Mouse (Mus musculus) layer of hippocampus, postnatal 25 days (tissue): ENCODE data around the gene Lamc1. TPM values are rescaled to one million over a fixed set of nuclear protein-coding genes. Genes with fewer than 3 reads are reported as not detected.

Source experiments
- DNase-seq, 2 experiments: peaks; one replicate each; pipeline ENCODE4 v3.0.0; 2022; ENCODE audit warnings: mixed read lengths in 2 of 2, low spot score in 1 of 2; ENCODE audit errors: extremely low spot score in 1 of 2
- total RNA-seq, 2 experiments: library from RNA; stranded (reverse); gene quantifications; 2 replicates each; pipeline ENCODE4 v1.2.3; 2021

Lamc1 gene
- total RNA-seq, 2 experiments from 2014 or later, result 30.8 to 31.8 TPM

DNA sequence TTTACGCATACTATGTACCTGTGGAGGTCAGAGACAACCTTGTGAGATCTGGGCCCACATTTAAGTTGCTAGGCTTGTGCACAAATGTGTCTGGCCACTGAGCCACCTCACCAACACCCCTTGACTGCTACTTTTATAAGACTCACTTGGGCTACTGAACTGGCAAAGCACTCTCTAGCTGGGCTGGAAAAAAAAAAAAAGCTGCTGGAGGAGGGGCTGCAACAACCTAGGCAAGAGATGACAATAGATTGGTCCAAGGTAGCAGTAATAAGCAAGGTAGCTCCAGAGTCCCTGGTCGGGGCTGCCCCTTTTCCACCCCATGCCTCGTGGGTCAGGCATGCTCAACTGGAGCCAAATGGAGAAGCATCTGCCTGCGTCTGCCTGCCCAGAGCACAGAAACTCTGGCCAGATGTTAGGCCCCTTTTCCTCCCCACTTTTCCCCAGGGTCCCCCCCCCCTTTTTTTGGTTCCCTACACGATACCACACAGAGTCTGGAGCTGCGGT is 63.7 kb downstream of the Lamc1 start:
- no peak for DNase-seq

DNA sequence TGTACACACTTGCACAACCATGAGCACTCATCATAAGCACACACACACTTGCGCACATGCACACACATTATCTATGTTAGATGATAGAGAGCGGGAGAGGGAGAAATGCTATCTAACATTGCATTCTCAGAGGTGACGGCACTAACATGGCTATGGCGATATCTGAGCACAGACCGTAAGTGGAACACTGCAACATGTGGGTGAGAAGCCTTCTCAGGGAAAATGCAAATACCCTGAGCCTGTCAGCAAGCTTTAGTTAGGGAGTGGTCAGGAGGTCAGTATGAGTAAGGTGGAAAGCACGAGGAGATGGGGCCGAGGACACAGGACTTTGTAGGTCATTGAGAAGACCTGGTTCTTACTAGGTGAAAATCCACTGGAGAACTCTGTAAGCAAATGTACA is 64.3 kb downstream of the Lamc1 start:
- no peak for DNase-seq

DNA sequence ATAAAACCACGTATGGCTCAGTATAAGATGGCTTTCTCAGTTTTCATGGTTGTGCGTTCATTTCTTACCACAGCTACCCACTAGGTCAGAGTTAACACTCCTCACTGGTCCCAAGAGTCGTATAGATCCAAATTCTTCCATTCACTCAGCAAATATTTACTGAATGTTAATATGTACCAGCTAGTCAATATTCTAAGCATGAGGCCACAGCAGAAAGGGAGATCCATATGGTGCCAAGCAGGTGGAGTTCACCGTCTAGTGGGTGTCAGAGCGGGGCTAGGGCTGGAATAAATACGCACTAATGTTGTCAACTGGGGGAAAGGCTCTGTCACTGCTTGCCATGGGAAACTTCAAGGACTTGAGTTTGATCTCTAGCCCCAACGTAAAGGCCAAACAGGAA is 64.9 kb downstream of the Lamc1 start:
- no peak for DNase-seq

DNA sequence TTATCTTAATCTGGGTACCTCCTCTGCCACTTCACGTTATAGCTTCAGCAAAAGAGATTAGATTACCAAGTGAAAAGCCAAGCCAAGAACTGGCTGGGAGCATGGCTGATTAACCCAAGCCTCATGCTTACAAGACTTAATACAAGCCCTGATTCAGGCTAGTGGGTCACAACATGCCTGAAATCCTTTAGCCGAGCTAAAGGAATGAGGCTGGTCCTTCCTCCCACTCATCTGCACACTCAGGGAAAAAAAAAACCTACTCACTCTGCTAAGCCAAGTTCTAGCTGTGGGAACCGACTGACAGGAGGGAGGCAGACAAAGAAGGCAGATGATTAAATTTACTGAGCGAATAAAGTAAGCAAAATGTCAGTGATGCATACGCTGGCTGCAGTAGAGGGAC is 65.7 kb downstream of the Lamc1 start:
- no peak for DNase-seq

DNA sequence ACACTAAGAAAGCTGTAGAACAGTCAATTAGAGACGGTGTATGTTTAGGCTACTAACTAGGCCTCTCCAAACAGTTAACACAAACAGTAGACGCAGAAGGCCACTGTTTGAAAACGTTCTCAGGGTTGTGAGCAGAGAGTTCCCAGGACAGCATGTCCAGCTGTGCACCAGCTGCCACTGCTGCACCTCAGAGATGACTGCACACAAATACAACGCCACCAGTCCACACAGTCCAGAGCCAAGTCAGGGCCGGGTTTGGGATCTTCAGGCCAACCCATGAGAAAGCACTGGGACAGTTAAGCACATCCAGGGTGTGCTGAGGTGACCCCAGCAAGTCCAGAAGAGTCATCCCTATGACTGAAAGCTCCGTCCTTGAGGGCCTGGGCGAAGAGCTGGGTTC is 67.0 kb downstream of the Lamc1 start:
- DNase-seq, result no peak

DNA sequence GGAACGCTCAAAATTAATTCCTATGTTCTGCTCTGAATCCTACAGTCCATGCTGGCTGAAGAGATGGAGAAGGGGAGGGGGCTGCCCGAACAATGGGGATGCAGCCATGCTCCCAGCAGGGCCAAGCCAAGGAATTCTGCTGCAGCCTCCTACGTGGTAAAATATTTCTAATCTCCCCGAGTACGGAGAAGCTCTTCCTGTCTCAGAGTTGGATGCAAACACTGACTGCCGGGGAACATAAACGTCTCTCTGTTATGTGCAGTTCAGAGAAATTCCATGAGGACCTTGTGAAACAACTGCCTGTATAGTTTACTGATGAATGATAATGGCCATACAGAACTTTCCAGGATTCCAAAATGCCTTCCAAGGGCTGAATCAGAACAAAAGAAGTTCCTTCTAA is 67.5 kb downstream of the Lamc1 start:
- no peak for DNase-seq

DNA sequence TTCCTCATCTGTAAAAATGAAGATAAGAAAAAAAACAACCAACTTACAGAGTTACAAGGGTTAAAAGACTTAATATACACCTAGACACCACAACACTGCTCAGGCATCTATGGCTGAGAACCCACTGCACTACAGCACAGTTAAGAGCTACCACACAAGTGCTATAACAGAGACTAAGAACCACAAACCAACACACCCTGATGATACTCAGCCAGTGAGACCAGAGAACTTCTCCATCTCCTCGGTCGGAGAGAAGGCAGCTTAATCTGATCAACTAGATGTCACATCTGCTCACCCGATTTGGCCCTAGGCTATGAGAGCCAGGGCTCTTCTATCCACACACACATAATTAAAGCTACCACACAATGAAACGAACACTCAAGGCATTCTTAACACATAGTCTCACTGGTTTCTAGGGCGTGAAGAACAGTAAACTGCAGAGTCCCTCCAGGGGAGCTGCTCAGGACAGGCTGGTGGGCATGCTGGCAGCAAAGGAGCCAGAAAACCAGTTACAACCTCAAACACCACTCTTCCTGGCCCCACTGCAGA is 72.8 kb downstream of the Lamc1 start:
- DNase-seq, result no peak

DNA sequence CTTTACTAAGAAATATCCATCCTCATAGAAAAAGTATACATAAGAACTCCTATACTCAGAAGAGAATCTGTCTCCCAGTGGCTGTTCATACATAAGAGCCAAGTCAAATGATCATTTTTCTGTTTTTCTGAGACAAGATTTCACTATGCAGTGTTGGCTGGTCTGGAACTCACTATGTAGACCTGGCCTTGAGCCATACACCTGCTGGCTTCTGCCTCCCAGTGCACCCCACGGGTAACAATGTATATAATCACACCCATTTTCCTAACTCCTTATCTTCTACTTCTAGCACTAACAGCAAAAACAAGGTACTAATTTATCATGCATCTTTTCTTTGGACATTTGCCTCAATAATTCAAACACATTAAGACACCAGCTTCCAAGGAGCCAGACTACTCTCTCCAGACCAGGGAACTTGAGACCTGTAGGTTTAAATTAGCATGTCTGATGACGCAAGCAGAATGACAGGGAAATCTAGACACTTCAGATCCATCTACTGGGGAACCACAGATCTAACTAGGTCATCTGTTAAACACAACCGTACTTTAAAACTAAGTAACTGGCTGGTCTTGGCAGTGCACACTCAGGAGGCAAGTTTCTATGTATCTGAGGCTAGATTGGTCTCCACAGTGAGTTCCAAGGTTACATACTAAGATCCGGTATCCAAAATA is 79.9 kb downstream of the Lamc1 start:
- DNase-seq, result no peak

DNA sequence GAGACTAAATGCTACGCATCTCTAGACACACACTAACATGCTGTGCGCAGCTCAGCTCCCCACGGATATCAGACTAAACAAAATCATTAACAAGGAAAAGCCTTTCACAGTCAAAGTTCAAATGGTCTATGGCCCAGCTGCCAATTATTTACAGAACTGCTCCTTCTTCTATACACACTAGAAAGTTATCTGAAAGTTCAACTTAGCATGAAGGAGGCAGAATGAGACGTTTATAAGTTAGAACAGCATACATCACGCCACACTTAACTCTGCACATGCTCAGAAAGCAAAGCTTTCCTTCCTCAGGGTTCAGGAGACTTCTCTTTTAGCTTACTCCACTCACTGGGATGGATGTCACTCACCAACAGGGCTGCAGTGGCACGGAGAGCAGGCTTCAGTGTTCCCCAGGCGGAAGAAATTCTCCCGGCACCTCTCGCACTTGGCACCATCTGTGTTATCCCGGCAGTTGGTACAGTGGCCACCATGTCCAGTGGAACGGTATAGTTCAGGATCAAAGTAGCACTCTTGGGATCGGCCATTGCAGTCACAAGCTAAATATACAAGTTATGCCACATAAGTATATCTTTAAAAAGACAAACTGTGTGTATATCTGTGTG is 80.9 kb downstream of the Lamc1 start:
- no peak for DNase-seq

DNA sequence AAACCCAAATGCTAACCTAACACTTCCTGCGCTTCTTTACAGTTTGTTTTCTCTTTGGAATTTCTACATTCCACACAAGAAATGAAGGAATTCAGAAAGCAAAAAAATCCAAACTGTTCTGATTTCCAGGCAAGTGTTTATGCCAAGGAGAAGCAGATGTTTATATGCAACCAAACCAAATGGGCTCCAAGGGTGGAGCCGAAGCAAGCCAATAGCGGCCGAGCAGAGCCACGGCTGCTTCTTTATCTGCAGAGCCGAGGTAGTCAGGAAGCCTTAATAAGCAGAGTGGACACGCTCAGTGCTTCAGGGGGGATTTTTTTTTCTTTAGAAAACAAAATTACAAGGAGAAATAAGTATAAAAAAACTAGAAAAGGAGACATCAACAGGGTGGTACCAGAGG is 91.2 kb downstream of the Lamc1 start:
- no peak for DNase-seq

DNA sequence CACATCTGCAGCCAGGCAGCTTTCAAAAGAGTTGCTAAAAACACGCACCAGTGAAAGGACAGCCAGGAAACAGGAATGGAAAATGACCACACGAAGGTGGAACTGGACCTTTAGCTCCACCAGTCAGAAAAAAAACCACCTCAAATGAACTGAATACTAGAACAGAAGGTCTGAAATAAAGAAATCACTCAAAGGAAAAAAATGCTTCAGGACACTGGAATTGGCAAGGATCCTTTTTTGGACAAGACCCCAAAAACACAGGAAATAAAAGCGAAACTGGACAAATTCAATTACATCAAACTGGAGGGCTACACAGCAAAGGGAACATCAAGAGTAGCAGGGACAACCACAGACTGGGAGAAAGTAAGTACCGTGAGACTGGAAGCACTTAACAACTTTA is 97.0 kb downstream of the Lamc1 start:
- no peak for DNase-seq

DNA sequence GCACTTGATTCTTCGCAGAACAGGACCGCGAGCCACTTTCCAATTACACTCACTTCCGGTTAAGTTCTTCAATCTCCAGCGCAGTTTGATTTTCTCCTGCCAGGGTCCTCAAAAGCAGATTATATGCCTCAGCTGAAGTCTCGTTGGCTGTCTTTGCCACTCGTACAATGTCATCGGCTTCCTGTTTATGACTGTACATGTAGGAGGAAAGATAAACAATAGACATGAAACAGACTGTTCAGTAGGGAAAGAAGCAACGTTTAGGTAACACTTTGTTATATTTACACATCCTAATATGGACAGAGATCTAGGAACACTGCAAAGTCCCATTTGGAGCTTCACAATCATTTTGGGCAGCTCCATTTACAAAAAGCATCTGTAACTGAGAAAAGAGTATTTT is 100.9 kb downstream of the Lamc1 start:
- no peak for DNase-seq

DNA sequence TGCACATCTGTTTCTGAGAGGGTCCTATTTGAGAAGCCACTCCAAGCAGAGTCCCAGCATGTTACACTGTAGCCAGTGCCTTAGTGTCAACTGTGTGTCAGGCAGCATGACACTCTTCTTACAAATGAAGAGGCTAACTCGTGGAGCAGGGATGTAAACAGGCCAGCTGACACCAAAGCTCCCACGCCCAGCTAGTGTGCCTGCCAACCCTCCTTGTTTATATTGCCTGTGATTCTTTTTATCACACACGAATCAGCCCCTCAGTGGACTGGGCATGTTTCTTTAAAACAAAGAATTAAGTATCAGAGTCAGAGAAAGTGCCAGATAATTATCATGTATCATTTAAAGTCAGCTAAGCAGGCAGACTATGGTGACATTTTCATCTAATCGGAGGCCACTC is 104.7 kb downstream of the Lamc1 start:
- DNase-seq, result no peak

DNA sequence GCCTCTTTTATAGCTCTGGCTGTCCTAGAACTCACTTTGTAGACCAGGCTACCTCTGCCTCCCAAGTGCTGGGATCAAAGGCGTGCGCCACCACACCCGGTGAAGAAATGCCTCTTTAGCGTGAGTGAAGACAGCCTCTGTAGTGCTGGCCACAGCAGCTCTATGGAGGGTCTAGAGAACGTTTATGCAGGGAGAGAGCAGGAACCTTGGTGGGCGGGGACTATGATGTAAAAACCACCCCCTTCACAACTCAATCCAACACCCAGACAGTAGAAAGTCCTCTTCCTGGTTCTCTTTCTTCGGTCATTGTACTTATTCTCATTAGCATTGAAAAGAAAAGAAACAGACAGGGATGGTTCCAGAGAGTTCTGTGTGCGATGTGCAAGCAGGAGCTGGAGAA is 105.5 kb downstream of the Lamc1 start:
- no peak for DNase-seq

DNA sequence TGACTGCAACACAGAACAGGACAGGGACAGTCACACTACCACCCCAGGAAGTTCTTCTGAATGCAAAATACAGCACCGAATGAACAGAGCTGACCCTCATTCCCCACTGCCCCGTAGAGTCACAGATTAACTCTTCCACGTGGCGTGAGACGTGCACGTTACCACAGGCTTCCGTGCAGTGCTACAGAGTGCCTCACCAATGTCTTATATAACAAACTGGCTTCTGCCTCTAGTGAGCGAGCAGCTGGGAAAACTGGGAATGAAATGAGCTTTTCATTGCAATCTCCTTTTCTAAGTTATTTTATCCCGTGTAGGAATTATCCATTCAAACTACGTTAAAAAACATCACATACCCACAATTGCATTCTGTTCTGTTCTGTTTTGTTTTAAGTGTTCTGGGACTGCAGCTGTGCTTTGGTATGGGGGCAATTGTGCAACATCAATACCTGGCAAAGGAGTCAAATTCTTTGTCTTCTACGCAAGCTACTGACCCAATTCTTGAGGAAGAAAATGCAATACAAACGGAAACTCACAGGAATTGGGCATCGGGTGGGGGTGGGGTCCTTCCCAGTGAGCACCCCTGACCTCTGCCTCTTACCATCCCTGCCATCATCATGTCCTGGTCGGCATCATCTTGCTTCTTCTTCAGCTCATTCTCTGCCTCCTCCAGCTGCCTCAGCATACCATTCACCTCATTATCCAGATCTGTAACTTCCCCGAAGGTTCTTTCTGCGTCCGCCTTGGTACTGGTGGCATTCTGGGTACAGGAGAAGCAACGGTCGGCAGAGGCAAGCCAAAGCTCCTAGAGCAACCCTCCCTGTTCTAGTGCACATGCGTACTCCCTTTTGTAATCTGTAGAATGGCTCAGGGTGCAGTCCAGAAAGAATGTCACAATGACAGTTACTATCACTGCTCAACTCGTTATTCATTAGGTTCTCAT is 106.5 kb downstream of the Lamc1 start:
- no peak for DNase-seq

DNA sequence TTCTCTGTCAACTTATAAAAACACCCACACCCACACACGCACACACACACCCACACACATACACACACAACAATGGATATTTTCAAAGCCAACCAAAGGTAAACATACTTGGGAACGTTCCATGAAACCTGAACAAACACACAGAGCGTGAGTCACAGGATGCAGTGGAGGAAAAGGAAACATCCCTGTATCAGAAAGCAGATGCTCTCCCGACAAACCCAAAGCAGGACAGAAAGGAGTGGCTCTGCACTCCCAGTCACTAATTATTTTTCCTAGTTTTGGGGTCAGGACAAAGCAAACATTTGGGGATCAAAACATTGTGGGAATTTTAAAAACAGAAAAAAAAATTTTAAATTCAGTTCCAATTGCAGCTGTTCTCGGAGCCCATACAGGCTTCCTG is 108.3 kb downstream of the Lamc1 start:
- DNase-seq, result no peak

DNA sequence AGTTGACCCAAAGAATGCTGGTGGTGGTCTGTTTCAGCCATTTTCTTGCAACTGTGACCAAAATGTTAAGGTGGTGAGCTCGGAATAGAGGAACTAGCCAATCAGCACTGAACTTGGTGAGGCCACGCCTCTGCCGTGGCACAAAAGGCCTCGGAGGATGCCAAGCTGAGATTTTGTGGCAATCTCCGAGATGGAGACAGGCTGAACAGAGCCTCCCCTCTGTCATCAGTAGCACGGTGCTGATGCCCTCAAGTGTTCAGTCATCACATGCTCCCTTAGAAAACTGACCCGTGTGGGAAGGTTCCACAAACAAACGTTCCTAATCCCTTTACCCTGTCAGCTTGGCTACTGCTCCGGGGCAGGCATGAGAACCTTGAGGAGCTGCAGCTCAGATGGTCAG is 113.2 kb downstream of the Lamc1 start:
- no peak for DNase-seq

DNA sequence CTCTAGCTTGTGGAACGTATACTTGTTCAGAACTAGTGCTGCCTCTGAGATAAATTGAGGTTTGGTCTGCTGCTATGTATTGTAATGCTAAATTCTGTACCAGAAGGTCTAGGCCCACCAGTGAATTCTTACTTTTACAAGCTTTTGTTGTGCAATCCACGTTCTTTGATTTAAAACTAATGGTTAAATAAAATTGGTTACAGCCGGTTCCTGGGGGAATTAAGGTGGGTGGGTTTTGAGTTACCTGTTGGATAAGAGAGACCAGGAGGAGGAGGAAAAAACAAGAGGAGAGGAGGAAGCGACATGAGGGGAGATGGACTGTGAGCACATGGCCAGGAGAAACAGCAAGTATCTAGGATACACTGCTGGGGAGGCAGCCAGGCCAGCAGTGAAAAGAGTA is 116.1 kb downstream of the Lamc1 start:
- DNase-seq, result no peak

DNA sequence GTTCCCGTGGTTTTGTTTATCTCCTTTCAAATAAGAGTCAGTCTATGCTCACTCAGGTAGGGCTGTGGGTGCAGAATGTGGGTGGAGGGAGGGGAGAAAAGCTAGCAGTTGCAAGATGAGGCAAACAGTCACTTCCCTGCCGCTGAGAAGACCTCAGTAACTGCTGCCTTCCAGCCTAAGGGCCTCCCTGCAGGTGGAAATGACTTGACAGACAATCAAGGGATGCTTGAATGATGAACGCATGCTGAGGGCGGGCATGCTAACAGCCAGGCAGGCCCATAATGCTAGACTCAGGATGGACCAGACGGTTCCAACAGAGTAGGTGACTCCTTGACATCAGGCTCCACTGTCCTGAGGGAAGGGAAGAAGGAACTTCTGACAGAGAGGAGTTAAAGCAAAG is 116.9 kb downstream of the Lamc1 start:
- DNase-seq, result no peak

DNA sequence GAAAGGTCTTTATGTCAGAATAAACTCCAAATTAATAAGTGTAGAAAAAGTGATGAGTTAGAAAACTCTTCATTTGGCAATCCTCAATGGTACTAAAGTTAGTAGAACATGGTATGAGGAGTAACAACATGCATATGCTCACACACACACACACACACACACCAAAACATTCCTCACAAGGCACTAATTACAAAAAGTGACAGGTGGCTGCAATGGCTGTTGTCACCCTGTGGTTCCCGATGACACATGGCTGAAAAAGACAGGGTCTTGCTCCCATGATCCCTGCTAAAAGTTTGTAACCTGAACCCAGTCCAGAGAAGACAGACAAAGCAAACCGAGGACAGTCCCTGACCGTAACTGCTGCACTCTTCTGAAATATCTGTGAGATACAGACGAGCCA is 121.6 kb downstream of the Lamc1 start:
- no peak for DNase-seq

DNA sequence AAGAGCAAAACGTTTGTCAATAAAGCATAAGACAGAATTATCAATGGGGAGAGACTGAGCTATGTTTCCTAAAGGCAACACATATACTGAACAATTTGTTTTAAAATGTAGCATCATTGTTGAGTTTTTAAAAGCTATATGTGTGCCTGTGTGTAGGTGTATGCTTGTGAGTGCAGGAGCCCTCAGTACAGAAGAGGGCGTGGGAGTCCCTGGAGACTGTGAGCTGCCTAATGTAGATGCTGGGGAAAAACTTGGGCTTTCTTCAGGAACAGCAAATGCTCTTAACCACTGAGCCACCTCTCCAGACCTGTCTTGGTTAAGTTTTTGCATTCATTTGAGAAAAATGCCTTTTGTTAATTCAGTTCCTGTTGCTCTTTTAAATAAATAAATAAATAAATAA is 122.4 kb downstream of the Lamc1 start:
- DNase-seq, result no peak
